8 mouse cellular contexts compared by ENCODE assay signal in the genomic region with DNA sequence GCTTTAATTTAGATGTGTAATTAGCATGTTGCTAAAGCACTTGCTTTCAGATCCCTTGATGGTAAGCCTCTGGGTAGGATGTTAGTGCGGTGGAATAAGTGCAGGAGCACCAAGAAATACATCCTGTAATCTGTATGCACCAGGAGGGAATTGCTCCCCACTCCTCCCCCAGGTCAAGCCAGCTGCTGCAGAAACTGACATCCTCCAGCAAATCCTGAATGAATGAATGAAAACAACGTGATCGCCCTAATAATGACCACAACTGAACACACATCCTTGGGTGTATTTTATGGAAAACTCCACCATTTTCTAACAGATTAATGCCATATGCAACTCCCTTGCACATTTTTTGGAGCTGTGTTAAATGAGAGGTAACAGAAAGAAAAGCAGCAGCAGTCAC. TPM values are rescaled to one million over a fixed set of nuclear protein-coding genes. Genes with fewer than 3 reads are reported as not detected.
DNase-seq lines count a peak whose midpoint lies in the region; ATAC-seq and TF ChIP-seq lines count a peak whose summit lies in the region.

No protein-coding gene starts in this region.

- peak overlapping the region; percentile 98 for H3K4me2 ChIP-seq in liver, embryonic 15.5 days

- no peaks in the 10 kb centered on the region; the same call in 1 of the 2 replicates for H3K4me1 ChIP-seq in cerebellum, adult 2 months (ENCODE audit: control insufficient read depth, insufficient read depth, low read length)
- H3K4me1 ChIP-seq in liver, embryonic 15.5 days (replicated peaks) = peaks cover 31% of the 10 kb centered on the region

- DNase-seq in cerebellum, adult 2 months = peak; percentile 35 to 38
- DNase-seq in cerebellum, postnatal 4 days (ENCODE audit: low spot score in 2 of 2) = no peak
- peak; percentile 23 for DNase-seq in thymus, postnatal 0 days (ENCODE audit: low spot score)
- DNase-seq in thymus, postnatal 10 days (ENCODE audit: low spot score in 2 of 2) = no peak
- no peak for DNase-seq in layer of hippocampus, adult 9-10 months (ENCODE audit: low spot score)
- DNase-seq in ovary, postnatal 10 days (ENCODE audit: low spot score) = no peak
- no peak for DNase-seq in spleen, adult 12 weeks (ENCODE audit: low spot score)

- H3K9me3 ChIP-seq in liver, embryonic 15.5 days (replicated peaks) = no peaks in the 10 kb centered on the region

- peak overlapping the region; percentile 86 for H3K4me3 ChIP-seq in cerebellum, adult 2 months (replicated peaks; ENCODE audit: insufficient read depth, low read depth, low read length)
- H3K4me3 ChIP-seq in liver, embryonic 15.5 days (replicated peaks) = peak overlapping the region; percentile 94

- peak overlapping the region; percentile 63; the same call in 1 of the 2 replicates for H3K27ac ChIP-seq in cerebellum, adult 2 months (ENCODE audit: insufficient read depth, low read length)
- no peak overlapping the region for H3K27ac ChIP-seq in liver, embryonic 15.5 days (replicated peaks)

- no peak for ATAC-seq in liver, embryonic 15.5 days (ENCODE audit: insufficient read depth)

- no peak for TF ChIP-seq CTCF in cerebellum, adult 2 months (IDR thresholded peaks at IDR 0.05; ENCODE audit: borderline replicate concordance, insufficient read depth, low read depth, low read length)

- no peaks in the 10 kb centered on the region for H3K27me3 ChIP-seq in cerebellum, adult 2 months (ENCODE audit: control insufficient read depth, insufficient read depth, low read length)
- H3K27me3 ChIP-seq in liver, embryonic 15.5 days = no peaks in the 10 kb centered on the region

- no peak for TF ChIP-seq POLR2A in cerebellum, adult 2 months (IDR thresholded peaks at IDR 0.05; ENCODE audit: borderline replicate concordance, insufficient read depth, low read length)

- WGBS in cerebellum, adult 2 months = 4% methylated on average over 3 of the region's 3 CpGs
- 53% methylated on average over 3 of the region's 3 CpGs for WGBS in liver, embryonic 15.5 days (ENCODE audit: insufficient replicate concordance)

- H3K36me3 ChIP-seq in liver, embryonic 15.5 days (replicated peaks) = 0 out of 2 replicates have a peak, but pooled peaks cover 3% of the 10 kb centered on the region

- H3K9ac ChIP-seq in liver, embryonic 15.5 days = no peak overlapping the region

RNA-seq across cellular contexts. Expression of a gene that starts 2.0 kb away (rescaled TPM):
- polyA plus RNA-seq in cerebellum, adult 2 months (2012; rRNA removed) = 12.2 and 18.0 TPM in 2 replicates
- polyA plus RNA-seq in thymus, postnatal 0 days (2015; fragmentation: Nextera tagmentation; extraction: Ambion mirVana) = 86.5 and 106 TPM in 2 replicates
- polyA plus RNA-seq in liver, embryonic 15.5 days (2015; fragmentation: Nextera tagmentation; extraction: Ambion mirVana) = 1.1 and 1.5 TPM in 2 replicates

Comparison
In these comparisons a context has a peak if more than half of its experiments do, and no peak if none do; other contexts are left out.
1. DNase-seq: peak in cerebellum, adult 2 months (2 of 2) and thymus, postnatal 0 days (single experiment); none in cerebellum, postnatal 4 days (0 of 2), thymus, postnatal 10 days (0 of 2), layer of hippocampus, adult 9-10 months (single experiment), ovary, postnatal 10 days (single experiment) and spleen, adult 12 weeks (single experiment).